Mouse (Mus musculus): Measurements from ENCODE around the gene Ahcyl1.

DNA sequence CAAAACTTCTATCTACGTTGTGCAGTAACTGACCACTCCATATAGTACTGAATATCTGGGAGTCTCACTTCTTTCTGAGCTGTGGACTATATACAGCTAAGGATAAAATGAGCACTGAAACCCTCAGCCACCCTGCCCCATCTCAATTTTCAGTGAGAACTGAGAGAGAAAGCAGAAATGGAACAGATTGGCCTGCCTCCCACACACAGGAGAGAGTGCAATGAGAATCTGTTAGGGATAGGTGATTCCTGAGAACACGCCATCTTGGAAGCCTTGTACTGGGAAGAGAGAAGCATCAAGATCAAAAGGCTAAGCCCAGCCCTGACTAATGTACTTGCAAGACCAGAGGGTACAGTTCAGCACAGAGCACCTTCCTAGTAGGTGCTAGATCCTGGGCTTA lies 67.8 kb downstream of the Ahcyl1 start:
- TF ChIP-seq POLR2A (IDR thresholded peaks at IDR 0.05; ENCODE audit: low read depth, low read length), result no peak
- TF ChIP-seq CTCF (IDR thresholded peaks at IDR 0.05; ENCODE audit: borderline replicate concordance, insufficient read depth, low read length), result no peak
